Mouse (Mus musculus) lung, adult 2 months (tissue): Measurements from ENCODE around the gene Gm21190.
"Not testable (repeated sequence)": the region's sequence is repeated elsewhere in the genome, so short reads cannot be mapped to it uniquely, and the experiment has no call there.

ENCODE experiments used
- CTCF ChIP-seq: fragments of 200-500 bp; IDR thresholded peaks from 2 replicates; pipeline ENCODE4 v1.5.1; 2011; ENCODE audit warnings: mild to moderate bottlenecking, low read length, control low read depth; ENCODE audit not compliant: insufficient read depth
- POLR2A ChIP-seq: fragments of 200-500 bp; IDR thresholded peaks from 2 replicates; pipeline ENCODE4 v1.6.1; 2011; ENCODE audit warnings: low read depth, mild to moderate bottlenecking, control low read depth, low read length, borderline replicate concordance; ENCODE audit errors: extremely low read depth

DNA sequence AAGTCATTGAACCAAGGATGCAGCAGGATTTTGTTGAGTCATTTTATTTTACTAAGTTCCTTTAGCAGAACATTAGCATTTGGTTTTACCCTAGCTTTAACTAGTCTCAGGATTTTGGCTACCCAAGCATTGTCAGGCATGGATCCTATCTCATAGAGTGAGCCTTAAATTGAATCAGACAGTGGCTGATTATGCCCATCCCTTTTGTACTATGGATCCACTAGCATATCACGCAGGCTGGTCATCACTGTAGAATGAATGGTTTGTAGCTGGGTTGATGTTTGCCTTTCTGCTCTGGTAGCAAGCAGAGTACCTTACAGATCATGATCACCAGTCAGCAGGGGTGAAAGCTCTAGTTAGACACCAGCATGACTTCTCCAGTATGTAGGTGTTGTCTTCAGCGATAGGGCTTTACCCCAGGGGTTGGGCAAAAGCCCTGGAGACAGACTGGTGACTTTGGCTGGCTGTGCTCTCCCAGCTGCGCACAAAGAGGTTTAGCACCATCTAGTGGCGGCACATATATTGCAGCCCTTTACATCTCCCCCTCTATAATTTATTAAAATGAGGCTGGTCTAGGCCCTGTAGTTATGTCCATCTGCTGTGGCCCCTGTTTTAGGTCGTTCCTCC lies 30.1 kb downstream of the Gm21190 start:
- TF ChIP-seq CTCF = 0 out of 2 replicates have a peak, but pooled peaks have one; percentile 8
- not testable (repeated sequence) for TF ChIP-seq POLR2A
